ENCODE assay signal across 8 mouse cellular contexts in the genomic region with DNA sequence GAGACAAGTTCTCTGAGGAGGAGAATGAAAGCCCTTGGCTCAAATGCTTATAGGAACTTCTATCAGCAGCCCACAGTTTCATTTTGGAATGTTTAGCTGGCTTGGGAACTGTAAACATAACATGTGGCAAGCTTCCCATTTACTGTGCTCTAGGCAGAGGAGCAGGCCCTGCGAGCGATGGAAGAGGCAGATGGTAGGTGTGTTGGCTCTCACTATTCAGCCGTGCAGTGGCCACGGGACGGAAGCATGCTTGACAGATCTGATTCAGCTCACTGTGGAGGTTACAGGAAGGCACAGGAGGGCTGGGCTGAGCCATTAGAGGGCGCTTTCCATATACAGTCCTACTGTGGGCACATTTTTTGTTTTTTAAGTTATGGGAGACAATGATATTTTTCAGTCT.
A peak's percentile ranks its signal among the peaks of the same experiment; 100 is the strongest.
DNase-seq lines count a peak whose midpoint lies in the region; ATAC-seq and TF ChIP-seq lines count a peak whose summit lies in the region.

No protein-coding gene starts in this region.

- TF ChIP-seq CTCF in lung, embryonic 14.5 days (IDR thresholded peaks at IDR 0.05; ENCODE audit: low read depth), result peak; percentile 13; the same call in 1 of the 2 replicates

- H3K4me2 ChIP-seq in kidney, embryonic 15.5 days, result no peak overlapping the region
- no peak overlapping the region for H3K4me2 ChIP-seq in forebrain, embryonic 15.5 days (replicated peaks)
- H3K4me2 ChIP-seq in lung, embryonic 14.5 days, result no peak overlapping the region

- no peak overlapping the region for H3K9ac ChIP-seq in kidney, embryonic 15.5 days
- no peak overlapping the region for H3K9ac ChIP-seq in forebrain, embryonic 15.5 days (replicated peaks)
- H3K9ac ChIP-seq in lung, embryonic 14.5 days, result no peak overlapping the region

- DNase-seq in kidney, adult 18-20 months, result peak; percentile 33
- peak; percentile 25 for DNase-seq in NIH3T3 (ENCODE audit: low read depth)
- peak; percentile 82 for DNase-seq in lung, embryonic 14.5 days
- DNase-seq in T-cell, adult 2 months (ENCODE audit: low spot score), result no peak
- no peak for DNase-seq in urinary bladder, postnatal 4 days (ENCODE audit: low spot score in 2 of 2)

- no peak for ATAC-seq in kidney, embryonic 15.5 days (replicated peaks; ENCODE audit: low FRiP score)
- ATAC-seq in forebrain, embryonic 15.5 days (replicated peaks), result peak; percentile 78
- ATAC-seq in lung, embryonic 14.5 days (ENCODE audit: insufficient read depth), result peak; percentile 86
- ATAC-seq in CD4-positive, CD25-positive, alpha-beta regulatory T cell, adult 4 months, result no peak

- no peaks in the 10 kb centered on the region for H3K27me3 ChIP-seq in kidney, embryonic 15.5 days
- no peaks in the 10 kb centered on the region for H3K27me3 ChIP-seq in forebrain, embryonic 15.5 days
- H3K27me3 ChIP-seq in lung, embryonic 14.5 days (ENCODE audit: insufficient read depth, low read length), result no peaks in the 10 kb centered on the region

- H3K27ac ChIP-seq in kidney, embryonic 15.5 days, result no peak overlapping the region
- peak overlapping the region; percentile 56 for H3K27ac ChIP-seq in forebrain, embryonic 15.5 days (replicated peaks)
- H3K27ac ChIP-seq in lung, embryonic 14.5 days (ENCODE audit: low read depth), result no peak overlapping the region

- H3K36me3 ChIP-seq in kidney, embryonic 15.5 days, result no peaks in the 10 kb centered on the region
- no peaks in the 10 kb centered on the region for H3K36me3 ChIP-seq in forebrain, embryonic 15.5 days
- H3K36me3 ChIP-seq in lung, embryonic 14.5 days (ENCODE audit: insufficient read depth), result no peaks in the 10 kb centered on the region

- no peak overlapping the region for H3K4me3 ChIP-seq in kidney, embryonic 15.5 days (replicated peaks)
- H3K4me3 ChIP-seq in forebrain, embryonic 15.5 days, result no peak overlapping the region
- no peak overlapping the region for H3K4me3 ChIP-seq in lung, embryonic 14.5 days (ENCODE audit: low read depth, low read length)

- no peaks in the 10 kb centered on the region for H3K9me3 ChIP-seq in kidney, embryonic 15.5 days (replicated peaks)
- no peaks in the 10 kb centered on the region for H3K9me3 ChIP-seq in forebrain, embryonic 15.5 days
- H3K9me3 ChIP-seq in lung, embryonic 14.5 days (ENCODE audit: low read depth, low read length), result no peaks in the 10 kb centered on the region

- peaks cover 13% of the 10 kb centered on the region for H3K4me1 ChIP-seq in kidney, embryonic 15.5 days
- H3K4me1 ChIP-seq in forebrain, embryonic 15.5 days, result peaks cover 28% of the 10 kb centered on the region
- peaks cover 3% of the 10 kb centered on the region; the same call in 1 of the 2 replicates for H3K4me1 ChIP-seq in lung, embryonic 14.5 days (ENCODE audit: insufficient read depth)

- 61% methylated on average over 6 of the region's 6 CpGs for WGBS in kidney, embryonic 15.5 days
- WGBS in forebrain, embryonic 15.5 days, result 42% methylated on average over 6 of the region's 6 CpGs
- WGBS in lung, embryonic 14.5 days, result 47% methylated on average over 6 of the region's 6 CpGs

Comparison
In these comparisons a context has a peak if more than half of its experiments do, and no peak if none do; other contexts are left out.
1. DNase-seq: peak in kidney, adult 18-20 months (single experiment), NIH3T3 (single experiment) and lung, embryonic 14.5 days (single experiment); none in T-cell, adult 2 months (single experiment) and urinary bladder, postnatal 4 days (0 of 2).
2. ATAC-seq: peak in forebrain, embryonic 15.5 days (single experiment) and lung, embryonic 14.5 days (single experiment); none in kidney, embryonic 15.5 days (single experiment) and CD4-positive, CD25-positive, alpha-beta regulatory T cell, adult 4 months (single experiment).